Mouse (Mus musculus): ENCODE data around the gene Yif1a. TPM values are rescaled to one million over a fixed set of nuclear protein-coding genes. Genes with fewer than 3 reads are reported as not detected.

Yif1a gene
- polyA plus RNA-seq, 1 experiment from 2014 or later: 67.3 TPM

Other genes starting within 250 kb of the Yif1a start
- gene Ccs, start 249.2 kb upstream of the Yif1a start, polyA plus RNA-seq (2016; fragmentation: Nextera tagmentation; extraction: Ambion mirVana): 53.8 and 57.3 TPM in 2 replicates
- gene Ccdc87, start 249.2 kb upstream of the Yif1a start, polyA plus RNA-seq (2016; fragmentation: Nextera tagmentation; extraction: Ambion mirVana): 0.18 and 0.24 TPM in 2 replicates
- gene Ctsf, start 233.4 kb upstream of the Yif1a start, polyA plus RNA-seq (2016; fragmentation: Nextera tagmentation; extraction: Ambion mirVana): 37.6 and 45.1 TPM in 2 replicates
- gene Actn3, start 210.6 kb upstream of the Yif1a start, polyA plus RNA-seq (2016; fragmentation: Nextera tagmentation; extraction: Ambion mirVana): 6.0 and 6.8 TPM in 2 replicates
- gene Zdhhc24, start 209.9 kb upstream of the Yif1a start, polyA plus RNA-seq (2016; fragmentation: Nextera tagmentation; extraction: Ambion mirVana): 12.0 and 12.1 TPM in 2 replicates
- gene Bbs1, start 181.9 kb upstream of the Yif1a start, polyA plus RNA-seq (2016; fragmentation: Nextera tagmentation; extraction: Ambion mirVana): 5.6 and 5.7 TPM in 2 replicates
- 144 and 147 TPM in 2 replicates for gene Dpp3, start 160.3 kb upstream of the Yif1a start, polyA plus RNA-seq (2016; fragmentation: Nextera tagmentation; extraction: Ambion mirVana)
- gene Peli3, start 145.4 kb upstream of the Yif1a start, polyA plus RNA-seq (2016; fragmentation: Nextera tagmentation; extraction: Ambion mirVana): 3.2 and 3.7 TPM in 2 replicates
- 141 and 142 TPM in 2 replicates for gene Mrpl11, start 126.4 kb upstream of the Yif1a start, polyA plus RNA-seq (2016; fragmentation: Nextera tagmentation; extraction: Ambion mirVana)
- 0.08 TPM in 1 of 2 replicates, not detected in the other for gene Npas4, start 98.2 kb upstream of the Yif1a start, polyA plus RNA-seq (2016; fragmentation: Nextera tagmentation; extraction: Ambion mirVana)
- gene Slc29a2, start 64.7 kb upstream of the Yif1a start, polyA plus RNA-seq (2016; fragmentation: Nextera tagmentation; extraction: Ambion mirVana): 4.7 and 5.1 TPM in 2 replicates
- gene B4gat1, start 49.7 kb upstream of the Yif1a start, polyA plus RNA-seq (2016; fragmentation: Nextera tagmentation; extraction: Ambion mirVana): 46.4 and 48.1 TPM in 2 replicates
- gene AC124502.3, start 49.6 kb upstream of the Yif1a start, polyA plus RNA-seq (2016; fragmentation: Nextera tagmentation; extraction: Ambion mirVana): 3.5 and 4.7 TPM in 2 replicates
- gene Brms1, start 47.2 kb upstream of the Yif1a start, polyA plus RNA-seq (2016; fragmentation: Nextera tagmentation; extraction: Ambion mirVana): 38.4 and 45.4 TPM in 2 replicates
- gene Rin1, start 38.1 kb upstream of the Yif1a start, polyA plus RNA-seq (2016; fragmentation: Nextera tagmentation; extraction: Ambion mirVana): 1.8 and 2.4 TPM in 2 replicates
- 54.4 and 64.3 TPM in 2 replicates for gene Cd248, start 20.5 kb upstream of the Yif1a start, polyA plus RNA-seq (2016; fragmentation: Nextera tagmentation; extraction: Ambion mirVana)
- gene Tmem151a, start 3.0 kb upstream of the Yif1a start, polyA plus RNA-seq (2016; fragmentation: Nextera tagmentation; extraction: Ambion mirVana): 2.9 and 3.7 TPM in 2 replicates
- gene Cnih2, start 10.0 kb downstream of the Yif1a start, polyA plus RNA-seq (2016; fragmentation: Nextera tagmentation; extraction: Ambion mirVana): 69.7 and 74.9 TPM in 2 replicates
- gene Rab1b, start 18.5 kb downstream of the Yif1a start, polyA plus RNA-seq (2016; fragmentation: Nextera tagmentation; extraction: Ambion mirVana): 247 and 248 TPM in 2 replicates
- gene Klc2, start 30.0 kb downstream of the Yif1a start, polyA plus RNA-seq (2016; fragmentation: Nextera tagmentation; extraction: Ambion mirVana): 30.6 and 35.3 TPM in 2 replicates
- gene Pacs1, start 184.6 kb downstream of the Yif1a start, polyA plus RNA-seq (2016; fragmentation: Nextera tagmentation; extraction: Ambion mirVana): 31.3 and 32.2 TPM in 2 replicates
- gene Sf3b2, start 206.9 kb downstream of the Yif1a start, polyA plus RNA-seq (2016; fragmentation: Nextera tagmentation; extraction: Ambion mirVana): 386 and 406 TPM in 2 replicates
- 8.1 and 8.5 TPM in 2 replicates for gene Gal3st3, start 209.8 kb downstream of the Yif1a start, polyA plus RNA-seq (2016; fragmentation: Nextera tagmentation; extraction: Ambion mirVana)
- not detected in 2 replicates for gene Catsper1, start 247.2 kb downstream of the Yif1a start, polyA plus RNA-seq (2016; fragmentation: Nextera tagmentation; extraction: Ambion mirVana)